Mouse (Mus musculus): ENCODE measurements around the gene Nr5a2. TPM values are rescaled to one million over a fixed set of nuclear protein-coding genes. Genes with fewer than 3 reads are reported as not detected.

The Nr5a2 gene
- total RNA-seq, 2 experiments from 2014 or later, result not detected

GRCm38 (mm10) chr1:136951155-136951650, 9.0 kb downstream of the Nr5a2 start:
- ATAC-seq (replicated peaks; ENCODE audit: low FRiP score, poor library complexity, severe bottlenecking), result no peak

- no peak for ATAC-seq (replicated peaks; ENCODE audit: low FRiP score, poor library complexity, severe bottlenecking)
These were observed 10.9 kb downstream of the Nr5a2 start for GRCm38 (mm10) chr1:136949323-136949741.

DNA sequence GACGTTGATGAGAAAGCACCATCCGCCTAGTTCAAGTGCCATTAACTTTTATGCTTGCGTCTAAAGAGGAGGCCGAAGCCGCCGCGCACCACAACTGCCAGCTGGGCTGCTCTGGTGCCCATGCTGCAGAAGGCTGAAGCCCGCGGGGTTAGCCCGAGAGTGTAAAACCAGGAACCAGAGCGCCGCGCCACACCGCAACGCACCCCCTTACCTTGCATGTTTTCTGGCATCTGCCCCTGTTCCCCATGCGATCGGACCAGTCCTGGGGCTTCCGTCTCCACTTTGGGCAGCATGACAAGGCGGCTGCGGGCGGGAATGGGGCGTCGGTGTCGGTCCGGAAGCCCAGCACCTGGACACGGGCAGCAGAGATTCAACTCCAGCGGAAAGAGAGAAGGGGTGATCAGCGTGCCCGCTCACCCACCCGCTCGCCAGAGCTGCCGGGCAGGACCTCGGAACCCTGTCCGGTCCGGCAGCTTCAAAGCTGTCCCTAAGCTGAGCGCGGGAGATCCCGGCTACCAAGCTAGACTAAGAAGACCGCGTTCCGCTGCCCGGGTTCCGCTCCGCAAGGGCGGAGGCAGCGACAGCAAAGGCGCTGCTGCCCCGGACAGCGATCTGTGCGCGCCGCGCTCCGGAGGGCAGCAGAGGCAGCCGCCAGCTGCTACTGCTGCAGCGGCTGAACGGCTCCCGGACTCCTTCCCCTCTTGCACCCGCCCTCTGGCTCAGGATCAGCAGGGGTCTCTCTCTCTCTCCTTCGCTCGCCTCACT, 11.6 kb downstream of the Nr5a2 start:
- peak; percentile 46; the same call in 1 of the 2 replicates for ATAC-seq (replicated peaks; ENCODE audit: low FRiP score, poor library complexity, severe bottlenecking)

DNA sequence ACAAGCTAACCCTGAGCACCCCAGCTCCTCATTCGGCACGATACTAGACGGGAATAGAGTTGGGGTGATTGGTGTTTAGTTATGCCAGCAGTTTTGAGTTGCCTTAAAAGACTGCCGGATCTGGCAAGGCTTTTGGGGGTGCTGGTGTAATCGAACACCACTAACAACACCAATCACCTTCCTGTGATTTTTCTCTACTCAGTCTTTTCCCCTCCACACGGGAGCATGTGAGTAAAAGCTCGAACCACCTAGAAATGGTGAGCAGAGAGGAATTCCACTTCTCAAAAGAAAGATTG, 12.2 kb downstream of the Nr5a2 start:
- ATAC-seq (replicated peaks; ENCODE audit: low FRiP score, poor library complexity, severe bottlenecking), result no peak

DNA sequence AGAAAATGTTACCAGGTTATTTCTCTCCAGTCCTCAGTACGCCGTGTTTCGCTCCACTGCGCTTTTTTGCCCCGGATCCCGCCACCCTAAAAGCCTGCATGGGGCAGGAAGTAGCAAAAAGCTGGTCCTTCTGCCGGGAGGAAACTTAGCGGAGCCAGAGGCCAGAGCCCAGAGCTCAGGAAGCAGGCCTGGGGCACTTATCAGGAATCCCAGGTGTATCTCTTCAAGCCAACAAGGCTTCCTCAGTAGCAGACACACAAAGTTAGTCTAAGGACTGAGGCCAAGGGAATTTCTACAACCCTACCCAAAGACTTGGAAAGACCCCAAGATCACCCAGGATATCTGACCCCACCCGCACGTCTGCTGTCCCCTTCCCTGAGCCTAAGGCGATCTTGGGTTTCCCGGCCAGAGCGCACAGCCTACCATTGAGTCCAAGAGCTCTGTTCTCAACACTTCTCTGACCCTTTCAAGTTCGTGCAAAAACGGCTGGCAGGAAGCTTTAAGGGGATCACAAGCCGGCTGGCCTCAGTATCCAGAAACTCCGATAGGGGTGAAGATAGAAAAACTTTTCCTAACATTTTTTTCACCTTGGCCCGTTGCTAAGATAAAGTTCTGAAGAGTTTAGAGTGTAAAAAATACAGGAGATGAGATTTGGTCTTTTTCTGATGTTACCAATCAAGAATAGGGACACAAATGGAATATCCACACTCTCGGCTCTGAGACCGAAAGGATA, 12.7 kb downstream of the Nr5a2 start:
- ATAC-seq (replicated peaks; ENCODE audit: low FRiP score, poor library complexity, severe bottlenecking), result no peak

DNA sequence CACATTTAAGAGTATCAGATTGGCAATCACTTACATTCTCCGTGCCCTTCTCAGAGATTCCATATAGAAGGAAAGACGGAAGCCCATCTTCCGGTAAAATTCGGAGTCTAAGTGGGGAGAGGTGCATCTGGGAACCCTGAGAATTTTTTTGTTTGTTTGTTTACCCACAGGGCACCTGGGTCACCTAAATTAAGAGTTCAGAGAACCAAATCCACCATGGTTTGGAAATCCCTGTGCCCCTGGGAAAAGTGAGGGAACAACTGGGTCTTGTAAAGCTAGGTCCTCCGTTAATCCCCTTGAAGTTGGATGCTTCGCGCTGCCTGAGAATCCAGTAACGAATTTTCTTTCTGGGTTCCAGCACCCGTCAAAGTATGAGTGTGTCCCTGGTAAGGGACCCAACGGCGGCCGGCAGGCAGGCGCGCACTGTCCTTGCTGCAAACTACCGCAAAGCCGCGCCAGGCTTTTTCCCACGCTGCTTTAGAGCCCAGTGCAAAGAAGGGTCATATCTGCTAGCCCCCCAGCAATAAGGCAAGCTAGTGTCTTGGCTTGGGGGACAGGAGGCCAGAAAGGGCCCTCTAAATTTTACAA, 13.3 kb downstream of the Nr5a2 start:
- ATAC-seq (replicated peaks; ENCODE audit: low FRiP score, poor library complexity, severe bottlenecking), result no peak

DNA sequence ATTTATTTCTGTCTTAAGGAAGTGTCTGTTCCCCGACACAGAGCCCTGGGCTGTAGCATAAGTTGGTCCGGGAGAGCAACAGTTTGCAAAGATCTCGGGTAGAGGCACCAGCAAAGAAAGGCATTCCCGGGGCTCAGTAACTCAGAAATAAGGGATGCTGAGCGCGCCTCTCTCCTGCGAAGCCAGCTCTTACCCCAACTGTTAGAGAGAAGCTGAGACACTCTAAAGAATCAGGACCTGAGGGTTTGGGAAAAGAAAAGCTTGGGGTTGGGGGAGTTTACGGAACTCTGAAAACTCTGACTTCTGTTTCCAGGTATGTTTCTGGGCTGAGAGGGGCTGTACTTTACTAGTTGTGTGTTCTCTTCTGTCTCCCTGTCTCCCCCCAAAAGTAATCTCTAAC, 13.8 kb downstream of the Nr5a2 start:
- ATAC-seq (replicated peaks; ENCODE audit: low FRiP score, poor library complexity, severe bottlenecking), result no peak

GRCm38 (mm10) chr1:136945876-136946275, 14.4 kb downstream of the Nr5a2 start:
- no peak for ATAC-seq (replicated peaks; ENCODE audit: low FRiP score, poor library complexity, severe bottlenecking)

- ATAC-seq (replicated peaks; ENCODE audit: low FRiP score, poor library complexity, severe bottlenecking), result no peak
These were observed 14.8 kb downstream of the Nr5a2 start for GRCm38 (mm10) chr1:136945426-136945825.

GRCm38 (mm10) chr1:136940603-136941002, 19.6 kb downstream of the Nr5a2 start:
- ATAC-seq (replicated peaks; ENCODE audit: low FRiP score, poor library complexity, severe bottlenecking), result no peak

DNA sequence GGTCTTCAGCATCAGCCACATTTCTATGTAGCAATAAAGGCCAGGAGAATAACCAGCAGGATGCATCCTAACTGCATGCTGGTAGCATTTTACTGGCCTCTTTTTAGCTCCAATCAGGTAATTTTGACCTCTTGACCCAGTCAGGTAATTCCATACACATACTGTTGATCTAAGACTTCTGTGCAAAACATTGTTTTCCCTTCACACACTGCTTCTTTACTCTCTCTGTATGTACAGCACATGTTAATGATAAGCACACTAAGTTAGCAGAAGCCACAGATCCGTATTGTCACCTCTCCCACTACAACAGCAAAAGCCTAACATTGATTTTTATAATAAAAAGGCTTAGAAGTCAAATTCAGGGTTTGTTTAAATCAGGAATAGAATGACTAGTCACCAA, 21.0 kb downstream of the Nr5a2 start:
- no peak for ATAC-seq (replicated peaks; ENCODE audit: low FRiP score, poor library complexity, severe bottlenecking)

- ATAC-seq (replicated peaks; ENCODE audit: low FRiP score, poor library complexity, severe bottlenecking), result no peak
These were observed 24.3 kb downstream of the Nr5a2 start for GRCm38 (mm10) chr1:136935960-136936324.

- ATAC-seq (replicated peaks; ENCODE audit: low FRiP score, poor library complexity, severe bottlenecking), result no peak
These were observed 24.8 kb downstream of the Nr5a2 start for GRCm38 (mm10) chr1:136935316-136935959.

- no peak for ATAC-seq (replicated peaks; ENCODE audit: low FRiP score, poor library complexity, severe bottlenecking)
These were observed 26.2 kb downstream of the Nr5a2 start for GRCm38 (mm10) chr1:136934051-136934450.

- no peak for ATAC-seq (replicated peaks; ENCODE audit: low FRiP score, poor library complexity, severe bottlenecking)
These were observed 29.2 kb downstream of the Nr5a2 start for GRCm38 (mm10) chr1:136931026-136931425.

- no peak for ATAC-seq (replicated peaks; ENCODE audit: low FRiP score, poor library complexity, severe bottlenecking)
These were observed 30.5 kb downstream of the Nr5a2 start for GRCm38 (mm10) chr1:136929743-136930142.

DNA sequence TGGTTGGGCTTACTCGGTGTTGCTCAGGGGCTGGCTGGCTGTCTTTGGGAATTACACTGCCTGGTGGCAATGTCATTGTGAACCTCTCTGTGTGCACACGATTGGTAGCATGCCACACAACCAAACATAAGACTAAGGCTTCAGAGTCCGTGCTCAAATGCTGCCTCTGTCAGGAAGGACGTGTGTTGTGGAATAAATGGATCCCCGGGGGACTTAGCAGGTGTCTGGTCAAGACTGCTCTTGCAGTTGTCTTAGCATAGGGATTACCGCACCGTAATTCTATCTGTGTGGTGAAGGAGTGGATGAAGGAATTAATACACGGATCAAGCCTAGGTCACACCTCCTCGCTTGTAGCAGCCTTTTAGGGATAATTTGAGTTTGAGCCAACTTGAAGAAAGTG, 32.8 kb downstream of the Nr5a2 start:
- no peak for ATAC-seq (replicated peaks; ENCODE audit: low FRiP score, poor library complexity, severe bottlenecking)

DNA sequence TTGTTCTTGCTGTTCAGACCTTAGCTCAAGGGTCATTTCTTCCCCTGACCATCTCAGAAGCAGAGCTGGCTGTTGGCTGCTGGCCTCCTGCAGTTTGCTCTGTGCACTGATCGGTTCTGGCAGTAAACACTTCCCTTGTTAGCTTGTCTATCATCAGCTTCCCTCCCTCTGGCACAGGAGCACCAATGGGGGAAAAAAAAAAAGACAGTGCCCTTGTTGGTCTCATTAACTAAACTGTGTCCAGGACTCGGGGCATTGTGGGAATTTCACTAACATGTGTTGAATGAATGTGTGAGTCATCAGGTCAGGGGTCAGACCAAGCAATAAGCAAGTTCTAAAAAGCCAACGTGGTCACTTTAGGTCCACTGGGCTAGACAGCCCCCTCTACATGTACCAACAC, 34.2 kb downstream of the Nr5a2 start:
- ATAC-seq (replicated peaks; ENCODE audit: low FRiP score, poor library complexity, severe bottlenecking), result no peak

- ATAC-seq (replicated peaks; ENCODE audit: low FRiP score, poor library complexity, severe bottlenecking), result no peak
These were observed 40.2 kb downstream of the Nr5a2 start for GRCm38 (mm10) chr1:136920089-136920488.

- no peak for ATAC-seq (replicated peaks; ENCODE audit: low FRiP score, poor library complexity, severe bottlenecking)
These were observed 41.5 kb downstream of the Nr5a2 start for GRCm38 (mm10) chr1:136918791-136919190.

- ATAC-seq (replicated peaks; ENCODE audit: low FRiP score, poor library complexity, severe bottlenecking), result no peak
These were observed 44.8 kb downstream of the Nr5a2 start for GRCm38 (mm10) chr1:136915438-136915837.

All from erythroid progenitor cell, adult 5-6 weeks (primary cell).